Mouse (Mus musculus): ENCODE results near the gene Nr1i3. TPM values are rescaled to one million over a fixed set of nuclear protein-coding genes. Genes with fewer than 3 reads are reported as not detected.

The Nr1i3 gene
- polyA plus RNA-seq, 1 experiment from 2014 or later = 0.52 TPM

- H3K27ac ChIP-seq = peak within 1 kb of the TSS; percentile 89
- peaks cover 26% of the 10 kb centered on the region for H3K36me3 ChIP-seq
- H3K9ac ChIP-seq = peak within 1 kb of the TSS; percentile 74
- no peaks in the 10 kb centered on the region for H3K27me3 ChIP-seq
- 1% methylated on average over 28 of the region's 28 CpGs for WGBS (ENCODE audit: insufficient replicate concordance)
- ATAC-seq (ENCODE audit: low read depth) (peak; percentile 95), DNase-seq (peak; percentile 93)
- H3K4me1 ChIP-seq (replicated peaks) = peaks cover 22% of the 10 kb centered on the region
- H3K4me3 ChIP-seq (replicated peaks) = peak within 1 kb of the TSS; percentile 68
- H3K4me2 ChIP-seq = peak within 1 kb of the TSS; percentile 85
- no peaks in the 10 kb centered on the region for H3K9me3 ChIP-seq (replicated peaks)
Observed at GRCm38 (mm10) chr1:171222238-171223155, 8.7 kb downstream of the Nr1i3 start, which contains the start of gene Tomm40l. TSS of gene Tomm40l (minus strand) at chr1:171222514.

- Histone ChIP-seq H3K9me3 (replicated peaks) (no peaks in the 10 kb centered on the region), H3K4me2 (peak overlapping the region; percentile 85), H3K27me3 (no peaks in the 10 kb centered on the region), H3K4me3 (replicated peaks) (peak overlapping the region; percentile 68), H3K9ac (peak overlapping the region; percentile 74), H3K4me1 (replicated peaks) (peaks cover 22% of the 10 kb centered on the region), H3K27ac (peak overlapping the region; percentile 89), H3K36me3 (peaks cover 25% of the 10 kb centered on the region)
- no peak for DNase-seq
- 62% methylated on average over 6 of the region's 6 CpGs for WGBS (ENCODE audit: insufficient replicate concordance)
- no peak for ATAC-seq (ENCODE audit: low read depth)
Observed at GRCm38 (mm10) chr1:171223168-171223567, 9.4 kb downstream of the Nr1i3 start.

GRCm38 (mm10) chr1:171223796-171224195, 10.0 kb downstream of the Nr1i3 start:
- ATAC-seq (ENCODE audit: low read depth) (peak; percentile 6; the same call in 1 of the 2 replicates), DNase-seq (no peak)
- Histone ChIP-seq H3K9me3 (replicated peaks) (no peaks in the 10 kb centered on the region), H3K27ac (peak overlapping the region; percentile 89), H3K4me2 (peak overlapping the region; percentile 85; the same call in 1 of the 2 replicates), H3K4me1 (replicated peaks) (peaks cover 22% of the 10 kb centered on the region), H3K36me3 (peaks cover 18% of the 10 kb centered on the region), H3K9ac (no peak overlapping the region), H3K27me3 (no peaks in the 10 kb centered on the region), H3K4me3 (replicated peaks) (no peak overlapping the region)
- WGBS (ENCODE audit: insufficient replicate concordance) = 72% methylated on average over 2 of the region's 2 CpGs

- H3K36me3 ChIP-seq = peaks cover 8% of the 10 kb centered on the region
- no peaks in the 10 kb centered on the region for H3K27me3 ChIP-seq
- H3K4me3 ChIP-seq (replicated peaks) = peak within 1 kb of the TSS; percentile 54
- peaks cover 22% of the 10 kb centered on the region for H3K4me1 ChIP-seq (replicated peaks)
- ATAC-seq (ENCODE audit: low read depth) = no peak
- H3K4me2 ChIP-seq = peak within 1 kb of the TSS; percentile 47
- H3K9me3 ChIP-seq (replicated peaks) = no peaks in the 10 kb centered on the region
- WGBS (ENCODE audit: insufficient replicate concordance) = 64% methylated on average over 5 of the region's 5 CpGs
- DNase-seq = no peak
- peak within 1 kb of the TSS; percentile 62 for H3K9ac ChIP-seq
- H3K27ac ChIP-seq = peak within 1 kb of the TSS; percentile 89
Observed at GRCm38 (mm10) chr1:171224857-171225256, 11.1 kb downstream of the Nr1i3 start, which contains the start of gene Apoa2. TSS of gene Apoa2 (plus strand) at chr1:171225054.

DNA sequence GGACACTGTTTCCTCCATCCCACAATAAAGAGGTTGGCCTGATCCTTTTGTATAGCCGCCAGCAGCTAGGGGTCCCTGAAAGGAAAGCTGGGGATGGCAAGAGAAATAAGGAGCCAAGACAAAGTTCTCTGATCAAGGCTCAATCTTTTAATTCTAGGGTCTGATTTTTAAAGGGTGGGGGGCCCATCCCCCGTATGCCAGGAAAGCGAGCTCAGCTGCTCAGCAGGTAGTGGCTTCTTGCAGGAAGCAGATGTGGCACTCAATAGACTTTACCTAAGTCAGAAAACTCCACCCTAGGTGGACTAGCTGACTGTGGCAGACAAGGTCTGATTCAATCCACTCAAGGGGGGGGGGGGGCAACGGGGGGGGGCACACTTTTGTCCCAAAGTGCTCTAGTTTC, 13.0 kb downstream of the Nr1i3 start:
- no peak for ATAC-seq (ENCODE audit: low read depth)
- peaks cover 24% of the 10 kb centered on the region for H3K4me1 ChIP-seq (replicated peaks)
- H3K4me2 ChIP-seq = peak overlapping the region; percentile 47
- no peak for DNase-seq
- H3K4me3 ChIP-seq (replicated peaks) = peak overlapping the region; percentile 54; the same call in 1 of the 2 replicates
- WGBS (ENCODE audit: insufficient replicate concordance) = 59% methylated on average over 4 of the region's 4 CpGs
- no peak overlapping the region for H3K9ac ChIP-seq
- peak overlapping the region; percentile 73 for H3K27ac ChIP-seq
- H3K27me3 ChIP-seq = 0 out of 2 replicates have a peak, but pooled peaks cover 3% of the 10 kb centered on the region
- H3K36me3 ChIP-seq = no peaks in the 10 kb centered on the region
- no peaks in the 10 kb centered on the region for H3K9me3 ChIP-seq (replicated peaks)

DNA sequence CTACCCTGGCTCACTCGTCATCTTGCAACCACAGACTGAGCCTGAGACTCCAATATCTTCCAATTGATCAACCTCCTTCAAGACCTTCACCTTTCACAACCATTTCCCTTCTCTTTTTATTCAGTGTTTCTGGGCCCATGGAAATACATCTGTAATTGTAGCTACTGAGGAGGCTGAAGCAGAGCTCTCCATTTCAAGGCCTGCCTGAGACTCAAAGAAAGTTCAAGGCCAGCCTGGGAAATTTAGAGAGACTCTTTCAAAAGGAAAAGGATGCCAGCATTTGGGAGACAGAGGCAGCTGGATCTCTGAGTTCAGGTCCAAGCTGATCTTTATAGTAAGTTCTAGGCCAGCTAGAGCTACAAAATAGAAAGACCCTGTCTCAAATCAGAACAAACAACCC, 14.1 kb downstream of the Nr1i3 start:
- Histone ChIP-seq H3K4me3 (replicated peaks) (no peak overlapping the region), H3K9me3 (replicated peaks) (no peaks in the 10 kb centered on the region), H3K9ac (no peak overlapping the region), H3K4me1 (replicated peaks) (peaks cover 31% of the 10 kb centered on the region), H3K36me3 (no peaks in the 10 kb centered on the region), H3K27me3 (0 out of 2 replicates have a peak, but pooled peaks cover 3% of the 10 kb centered on the region), H3K4me2 (no peak overlapping the region), H3K27ac (no peak overlapping the region)
- no peak for DNase-seq
- ATAC-seq (ENCODE audit: low read depth) = no peak
- WGBS (ENCODE audit: insufficient replicate concordance) = 32% methylated on average over 1 of the region's 1 CpGs

DNA sequence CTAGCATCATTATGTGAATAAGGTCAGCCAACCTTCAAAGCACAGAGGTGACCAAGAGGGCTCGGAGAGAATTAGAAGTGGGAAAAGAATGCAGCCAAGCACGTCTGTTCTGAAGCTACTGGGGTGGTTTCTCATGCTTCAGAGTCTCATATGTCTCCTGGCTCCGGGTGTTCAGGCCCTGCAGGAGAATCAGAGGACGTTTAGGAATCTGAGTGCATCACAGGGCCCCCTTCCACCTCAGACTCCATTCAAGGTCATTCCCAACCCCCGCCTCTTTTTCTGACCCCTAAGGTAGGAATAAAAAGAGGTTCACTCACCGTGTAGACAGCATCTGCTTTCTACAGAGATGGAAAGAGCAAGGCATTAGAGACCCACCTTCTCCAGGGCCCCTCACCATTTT, 16.0 kb downstream of the Nr1i3 start:
- Histone ChIP-seq H3K9ac (no peak overlapping the region), H3K4me1 (replicated peaks) (peaks cover 40% of the 10 kb centered on the region), H3K9me3 (replicated peaks) (no peaks in the 10 kb centered on the region), H3K27ac (no peak overlapping the region), H3K27me3 (0 out of 2 replicates have a peak, but pooled peaks cover 3% of the 10 kb centered on the region), H3K36me3 (peaks cover 11% of the 10 kb centered on the region), H3K4me2 (no peak overlapping the region), H3K4me3 (replicated peaks) (no peak overlapping the region)
- no peak for DNase-seq
- 58% methylated on average over 6 of the region's 6 CpGs for WGBS (ENCODE audit: insufficient replicate concordance)
- ATAC-seq (ENCODE audit: low read depth) = no peak

- WGBS (ENCODE audit: insufficient replicate concordance) = 77% methylated on average over 3 of the region's 3 CpGs
- Histone ChIP-seq H3K9me3 (replicated peaks) (no peaks in the 10 kb centered on the region), H3K27ac (no peak overlapping the region), H3K4me2 (no peak overlapping the region), H3K36me3 (peaks cover 16% of the 10 kb centered on the region), H3K4me3 (replicated peaks) (no peak overlapping the region), H3K4me1 (replicated peaks) (peaks cover 44% of the 10 kb centered on the region), H3K9ac (no peak overlapping the region), H3K27me3 (0 out of 2 replicates have a peak, but pooled peaks cover 3% of the 10 kb centered on the region)
- ATAC-seq (ENCODE audit: low read depth) (no peak), DNase-seq (no peak)
Observed at GRCm38 (mm10) chr1:171230215-171230614, 16.4 kb downstream of the Nr1i3 start.

- DNase-seq (no peak), ATAC-seq (ENCODE audit: low read depth) (no peak)
- Histone ChIP-seq H3K4me1 (replicated peaks) (peaks cover 50% of the 10 kb centered on the region), H3K27ac (no peak overlapping the region; the same call in 1 of the 2 replicates), H3K4me2 (peak overlapping the region; percentile 41), H3K27me3 (0 out of 2 replicates have a peak, but pooled peaks cover 3% of the 10 kb centered on the region), H3K4me3 (replicated peaks) (peak overlapping the region; percentile 36; the same call in 1 of the 2 replicates), H3K9me3 (replicated peaks) (no peaks in the 10 kb centered on the region), H3K36me3 (peaks cover 32% of the 10 kb centered on the region), H3K9ac (no peak overlapping the region)
- WGBS (ENCODE audit: insufficient replicate concordance) = 20% methylated on average over 4 of the region's 4 CpGs
Observed at GRCm38 (mm10) chr1:171231844-171232243, 18.1 kb downstream of the Nr1i3 start.

GRCm38 (mm10) chr1:171232348-171232747, 18.6 kb downstream of the Nr1i3 start:
- Histone ChIP-seq H3K4me2 (peak overlapping the region; percentile 41), H3K4me3 (replicated peaks) (peak overlapping the region; percentile 36), H3K27ac (0 out of 2 replicates have a peak overlapping the region, but pooled peaks have one; percentile 71), H3K36me3 (peaks cover 37% of the 10 kb centered on the region), H3K4me1 (replicated peaks) (peaks cover 55% of the 10 kb centered on the region), H3K27me3 (0 out of 2 replicates have a peak, but pooled peaks cover 3% of the 10 kb centered on the region), H3K9me3 (replicated peaks) (no peaks in the 10 kb centered on the region), H3K9ac (0 out of 2 replicates have a peak overlapping the region, but pooled peaks have one; percentile 41)
- ATAC-seq (ENCODE audit: low read depth) (no peak), DNase-seq (no peak)
- WGBS (ENCODE audit: insufficient replicate concordance) = 43% methylated on average over 5 of the region's 5 CpGs

Measured in liver, embryonic 13.5 days (tissue).